Mouse (Mus musculus): ENCODE measurements at regions not wholly inside any gene's neighbourhood (a gene's known extent, or its start where the extent isn't known, plus 50 kb on each side); places are given as distances from the start of the nearest gene placed in this dataset.

GRCm38 (mm10) chr9:30075233-30075632 lies 112.3 kb upstream of the Ntm start:
- Histone ChIP-seq H3K4me3 (ENCODE audit: low read depth, low read length) (no peak overlapping the region), H3K36me3 (ENCODE audit: insufficient read depth, low read length) (no peaks in the 10 kb centered on the region), H3K27ac (ENCODE audit: low read depth, low read length) (no peak overlapping the region), H3K9me3 (ENCODE audit: low read length) (no peaks in the 10 kb centered on the region), H3K27me3 (ENCODE audit: insufficient read depth, low read length) (no peaks in the 10 kb centered on the region), H3K9ac (replicated peaks; ENCODE audit: low read length, poor library complexity, severe bottlenecking) (no peak overlapping the region), H3K4me2 (ENCODE audit: low read depth, low read length, poor library complexity, severe bottlenecking) (no peak overlapping the region), H3K4me1 (ENCODE audit: insufficient read depth, low read length) (no peaks in the 10 kb centered on the region)
- no peak for DNase-seq (ENCODE audit: low spot score)
- no peak for ATAC-seq (ENCODE audit: low FRiP score)
- TF ChIP-seq CTCF (IDR thresholded peaks at IDR 0.05), result no peak
- WGBS, result 76% methylated on average over 3 of the region's 3 CpGs

DNA sequence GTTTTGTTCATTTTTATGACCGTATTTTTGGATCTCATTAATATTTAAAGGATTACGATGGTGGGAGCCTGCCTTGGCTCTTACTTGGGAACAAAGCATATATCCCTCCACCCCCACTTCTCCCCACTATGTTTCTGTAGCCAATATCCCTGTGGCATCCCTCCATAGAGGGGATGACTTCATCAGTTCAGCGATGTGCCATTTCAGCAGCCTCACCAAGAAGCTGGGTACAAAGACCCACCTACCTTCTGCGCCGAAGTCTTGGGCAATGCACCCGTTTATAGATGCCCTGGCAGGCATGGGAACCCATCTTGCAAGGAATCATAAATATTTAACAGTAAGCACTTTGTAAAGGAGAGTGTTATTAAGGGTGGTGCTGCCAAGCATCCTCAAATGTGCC lies 113.1 kb upstream of the Ntm start:
- WGBS, result 76% methylated on average over 6 of the region's 6 CpGs
- Histone ChIP-seq H3K27me3 (ENCODE audit: insufficient read depth, low read length) (no peaks in the 10 kb centered on the region), H3K27ac (ENCODE audit: low read depth, low read length) (no peak overlapping the region), H3K9me3 (ENCODE audit: low read length) (no peaks in the 10 kb centered on the region), H3K9ac (replicated peaks; ENCODE audit: low read length, poor library complexity, severe bottlenecking) (no peak overlapping the region), H3K36me3 (ENCODE audit: insufficient read depth, low read length) (no peaks in the 10 kb centered on the region), H3K4me1 (ENCODE audit: insufficient read depth, low read length) (no peaks in the 10 kb centered on the region), H3K4me2 (ENCODE audit: low read depth, low read length, poor library complexity, severe bottlenecking) (no peak overlapping the region), H3K4me3 (ENCODE audit: low read depth, low read length) (no peak overlapping the region)
- ATAC-seq (ENCODE audit: low FRiP score) (no peak), DNase-seq (ENCODE audit: low spot score) (no peak)
- no peak for TF ChIP-seq CTCF (IDR thresholded peaks at IDR 0.05)

- Histone ChIP-seq H3K36me3 (ENCODE audit: insufficient read depth, low read length) (no peaks in the 10 kb centered on the region), H3K9ac (replicated peaks; ENCODE audit: low read length, poor library complexity, severe bottlenecking) (no peak overlapping the region), H3K27me3 (ENCODE audit: insufficient read depth, low read length) (no peaks in the 10 kb centered on the region), H3K4me3 (ENCODE audit: low read depth, low read length) (no peak overlapping the region), H3K27ac (ENCODE audit: low read depth, low read length) (no peak overlapping the region), H3K9me3 (ENCODE audit: low read length) (no peaks in the 10 kb centered on the region), H3K4me1 (ENCODE audit: insufficient read depth, low read length) (no peaks in the 10 kb centered on the region), H3K4me2 (ENCODE audit: low read depth, low read length, poor library complexity, severe bottlenecking) (no peak overlapping the region)
- WGBS, result 24% methylated on average over 3 of the region's 3 CpGs
- no peak for TF ChIP-seq CTCF (IDR thresholded peaks at IDR 0.05)
- DNase-seq (ENCODE audit: low spot score) (no peak), ATAC-seq (ENCODE audit: low FRiP score) (no peak)
Measured at GRCm38 (mm10) chr9:30076482-30076881, 113.5 kb upstream of the Ntm start.

DNA sequence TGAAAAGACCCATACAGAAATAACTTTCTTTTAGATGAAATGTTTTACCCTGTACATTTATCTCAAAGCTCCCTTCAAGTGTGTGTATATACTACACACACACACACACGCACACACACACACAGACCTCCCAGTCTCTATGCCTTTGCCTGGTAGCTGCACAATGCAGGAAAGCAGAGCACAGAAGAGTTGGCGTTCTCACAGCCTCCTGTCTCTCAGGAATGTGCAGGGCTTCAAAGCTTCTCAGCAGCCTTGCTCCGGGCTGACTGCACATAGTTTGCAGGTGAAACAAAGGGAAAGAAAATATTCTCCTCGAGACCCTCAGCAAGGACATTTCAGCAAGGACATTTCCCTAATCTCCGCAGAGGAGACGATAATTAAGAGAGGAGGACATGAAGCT lies 139.0 kb upstream of the Ntm start:
- DNase-seq (ENCODE audit: low spot score) (no peak), ATAC-seq (ENCODE audit: low FRiP score) (no peak)
- TF ChIP-seq CTCF (IDR thresholded peaks at IDR 0.05), result no peak
- Histone ChIP-seq H3K4me1 (ENCODE audit: insufficient read depth, low read length) (no peaks in the 10 kb centered on the region), H3K27me3 (ENCODE audit: insufficient read depth, low read length) (no peaks in the 10 kb centered on the region), H3K4me2 (ENCODE audit: low read depth, low read length, poor library complexity, severe bottlenecking) (no peak overlapping the region), H3K27ac (ENCODE audit: low read depth, low read length) (no peak overlapping the region), H3K4me3 (ENCODE audit: low read depth, low read length) (no peak overlapping the region), H3K9ac (replicated peaks; ENCODE audit: low read length, poor library complexity, severe bottlenecking) (no peak overlapping the region), H3K9me3 (ENCODE audit: low read length) (no peaks in the 10 kb centered on the region), H3K36me3 (ENCODE audit: insufficient read depth, low read length) (no peaks in the 10 kb centered on the region)
- WGBS, result 37% methylated on average over 6 of the region's 6 CpGs

DNA sequence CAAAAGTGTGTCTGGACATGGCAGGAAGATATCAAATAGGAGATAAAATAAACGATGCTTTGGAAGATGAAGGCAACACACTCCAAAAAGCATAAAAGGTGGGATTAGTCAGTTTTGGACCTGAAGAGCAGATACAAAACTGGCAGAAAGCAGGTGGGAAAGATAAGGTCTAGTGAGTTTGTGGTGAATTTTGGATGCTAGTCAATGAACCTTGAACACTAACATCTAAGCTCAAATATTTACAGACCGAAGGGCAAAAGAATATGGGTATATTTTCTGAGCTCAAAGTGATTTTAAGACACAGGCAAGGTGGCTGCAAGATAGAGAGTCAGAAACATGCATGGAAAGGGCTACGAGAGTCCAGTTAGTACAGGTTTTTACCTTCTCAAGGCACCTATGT lies 159.4 kb upstream of the Ntm start:
- no peak overlapping the region for H3K4me2 ChIP-seq (ENCODE audit: low read depth, low read length, poor library complexity, severe bottlenecking)
- H3K27me3 ChIP-seq (ENCODE audit: insufficient read depth, low read length), result no peaks in the 10 kb centered on the region
- ATAC-seq (ENCODE audit: low FRiP score) (no peak), DNase-seq (ENCODE audit: low spot score) (no peak)
- no peak for TF ChIP-seq CTCF (IDR thresholded peaks at IDR 0.05)
- H3K9ac ChIP-seq (replicated peaks; ENCODE audit: low read length, poor library complexity, severe bottlenecking), result no peak overlapping the region
- H3K4me1 ChIP-seq (ENCODE audit: insufficient read depth, low read length), result no peaks in the 10 kb centered on the region
- 79% methylated on average over 3 of the region's 3 CpGs for whole genome bisulfite sequencing
- H3K27ac ChIP-seq (ENCODE audit: low read depth, low read length), result no peak overlapping the region
- H3K4me3 ChIP-seq (ENCODE audit: low read depth, low read length), result no peak overlapping the region
- H3K36me3 ChIP-seq (ENCODE audit: insufficient read depth, low read length), result no peaks in the 10 kb centered on the region
- no peaks in the 10 kb centered on the region for H3K9me3 ChIP-seq (ENCODE audit: low read length)

GRCm38 (mm10) chr9:30129151-30129550 lies 166.2 kb upstream of the Ntm start:
- 67% methylated on average over 6 of the region's 6 CpGs for WGBS
- no peak for TF ChIP-seq CTCF (IDR thresholded peaks at IDR 0.05)
- Histone ChIP-seq H3K36me3 (ENCODE audit: insufficient read depth, low read length) (no peaks in the 10 kb centered on the region), H3K4me2 (ENCODE audit: low read depth, low read length, poor library complexity, severe bottlenecking) (no peak overlapping the region), H3K9ac (replicated peaks; ENCODE audit: low read length, poor library complexity, severe bottlenecking) (no peak overlapping the region), H3K27me3 (ENCODE audit: insufficient read depth, low read length) (no peaks in the 10 kb centered on the region), H3K4me3 (ENCODE audit: low read depth, low read length) (no peak overlapping the region), H3K27ac (ENCODE audit: low read depth, low read length) (no peak overlapping the region), H3K4me1 (ENCODE audit: insufficient read depth, low read length) (no peaks in the 10 kb centered on the region), H3K9me3 (ENCODE audit: low read length) (no peaks in the 10 kb centered on the region)
- no peak for ATAC-seq (ENCODE audit: low FRiP score)
- no peak for DNase-seq (ENCODE audit: low spot score)

DNA sequence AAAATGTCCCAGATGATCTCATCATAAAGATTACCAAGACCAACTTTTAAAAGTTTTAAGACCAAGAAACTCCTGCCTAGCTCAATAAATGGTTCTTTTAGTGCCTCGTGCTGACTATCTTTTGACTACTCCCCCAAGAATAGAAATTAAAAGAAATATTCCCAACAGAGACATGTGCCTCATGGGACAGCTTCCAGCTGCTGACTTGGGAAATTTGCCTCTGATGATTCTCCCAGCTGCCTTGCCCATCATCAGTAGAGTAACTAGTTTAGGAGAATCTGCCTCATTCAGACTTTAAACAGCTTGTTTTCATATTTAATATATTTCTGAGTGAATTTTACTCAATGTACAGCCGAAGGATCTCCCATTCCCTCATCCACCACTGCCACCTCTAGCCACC lies 168.7 kb upstream of the Ntm start:
- 87% methylated on average over 2 of the region's 2 CpGs for WGBS
- DNase-seq (ENCODE audit: low spot score), result no peak
- Histone ChIP-seq H3K9ac (replicated peaks; ENCODE audit: low read length, poor library complexity, severe bottlenecking) (no peak overlapping the region), H3K4me2 (ENCODE audit: low read depth, low read length, poor library complexity, severe bottlenecking) (no peak overlapping the region), H3K4me3 (ENCODE audit: low read depth, low read length) (no peak overlapping the region), H3K27ac (ENCODE audit: low read depth, low read length) (no peak overlapping the region), H3K4me1 (ENCODE audit: insufficient read depth, low read length) (peaks cover 6% of the 10 kb centered on the region), H3K36me3 (ENCODE audit: insufficient read depth, low read length) (no peaks in the 10 kb centered on the region), H3K9me3 (ENCODE audit: low read length) (no peaks in the 10 kb centered on the region), H3K27me3 (ENCODE audit: insufficient read depth, low read length) (no peaks in the 10 kb centered on the region)
- no peak for ATAC-seq (ENCODE audit: low FRiP score)
- TF ChIP-seq CTCF (IDR thresholded peaks at IDR 0.05), result no peak

Data from midbrain, postnatal 0 days (tissue).